Comparison of ENCODE assay signal across 12 mouse cellular contexts in genomic region chr10:125114318-125114717, GRCm38 (mm10).
DNase-seq lines count a peak whose midpoint lies in the region; ATAC-seq and TF ChIP-seq lines count a peak whose summit lies in the region.
"Had no signal": no experiment of that assay in that cellular context is flagged by ENCODE, and none has a peak within 500 bp of the region (broad histone marks: within the 10 kb centered on the region; RNA-seq: fewer than 3 reads in every experiment).

No protein-coding gene starts in this region.

- ATAC-seq in Patski: peak; percentile 62
- ATAC-seq: midbrain, embryonic 16.5 days had no signal

- peak; percentile 58 for TF ChIP-seq CTCF in Patski (IDR thresholded peaks at IDR 0.05)

- peak; percentile 14 to 19 for DNase-seq in cerebellum, postnatal 14 days
- no peak for DNase-seq in cerebellum, postnatal 4 days (ENCODE audit: low spot score in 2 of 2)
- DNase-seq in layer of hippocampus, adult 11-12 months (ENCODE audit: low spot score): peak; percentile 6
- no peak for DNase-seq in layer of hippocampus, postnatal 10 days (ENCODE audit: low spot score in 2 of 2)
- DNase-seq in Patski (ENCODE audit: low read depth, low spot score): no peak
- DNase-seq in kidney, postnatal 14 days: peak; percentile 5
- DNase-seq in thymus, postnatal 0 days (ENCODE audit: low spot score): no peak
- no peak for DNase-seq in spleen, adult 18-20 months
- DNase-seq: cerebellum, adult 8-10 months; layer of hippocampus, postnatal 36 days had no signal

- in situ Hi-C loops in Patski (cut with MboI; ENCODE audit: low pct_unique_long_range_greater_than_20kb): loop anchor here (25.0 kb wide), 1 partner anchor 423 kb away; no protein-coding TSS in a partner anchor

- no peaks in the 10 kb centered on the region for H3K27me3 ChIP-seq in Patski
- H3K27me3 ChIP-seq: stomach, embryonic 15.5 days had no signal

- POLR2A ChIA-PET in Patski (lab: Charles Lee): no interaction called here

- CTCF ChIA-PET in Patski (lab: Charles Lee): interaction anchor here (1.2 to 1.4 kb wide), 2 partner anchors 12 to 423 kb away, joined by 3 to 9 read pairs; no protein-coding TSS in a partner anchor

Comparison
In these comparisons a context has a peak if more than half of its experiments do, and no peak if none do; other contexts are left out.
1. DNase-seq: peak in cerebellum, postnatal 14 days (2 of 2), layer of hippocampus, adult 11-12 months (single experiment) and kidney, postnatal 14 days (single experiment); none in cerebellum, postnatal 4 days (0 of 2), layer of hippocampus, postnatal 10 days (0 of 2), Patski (single experiment), thymus, postnatal 0 days (single experiment) and spleen, adult 18-20 months (0 of 2).